ENCODE assay signal across 8 mouse cellular contexts in the genomic region with DNA sequence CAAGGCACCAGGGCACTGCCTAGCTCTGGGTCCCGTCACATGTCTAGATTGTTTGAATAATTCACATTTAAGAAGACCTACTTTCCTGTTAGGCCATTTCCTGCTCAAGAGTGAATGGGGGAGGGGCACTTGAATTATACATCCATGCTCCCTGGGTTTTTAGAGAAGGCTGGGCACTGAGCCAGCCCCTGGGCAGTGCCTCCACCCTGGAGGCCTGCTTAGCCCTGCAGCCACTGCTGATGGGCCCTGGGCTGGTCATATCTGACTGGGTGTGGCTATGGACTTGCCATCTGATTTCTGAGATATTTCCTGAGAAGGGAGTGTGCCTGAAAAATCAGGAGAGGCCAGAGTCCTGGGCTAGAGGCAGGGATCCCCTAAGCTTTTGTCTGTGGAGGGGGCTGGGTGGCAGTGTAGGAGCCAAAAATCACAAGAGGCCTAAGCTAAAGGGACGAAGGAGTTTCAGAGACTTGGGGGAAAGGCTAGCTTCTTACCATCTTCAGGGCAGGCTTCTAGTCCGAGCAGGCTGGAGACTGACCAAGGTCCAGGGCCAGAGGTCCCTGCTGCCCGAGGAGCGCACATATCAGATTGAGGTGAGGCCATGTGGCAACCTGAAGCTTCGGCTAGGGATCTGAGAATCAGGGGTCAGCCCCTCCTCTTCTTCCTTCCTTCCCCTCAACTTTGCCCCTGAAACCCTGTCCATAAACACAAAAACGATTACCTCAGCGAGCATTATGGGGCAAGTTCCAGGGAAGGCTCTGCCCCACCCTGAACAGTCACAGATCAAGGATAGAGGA. TPM values are rescaled to one million over a fixed set of nuclear protein-coding genes. Genes with fewer than 3 reads are reported as not detected.
DNase-seq lines count a peak whose midpoint lies in the region; ATAC-seq and TF ChIP-seq lines count a peak whose summit lies in the region.

No protein-coding gene starts in this region.

- H3K9me3 ChIP-seq in CH12.LX (replicated peaks; ENCODE audit: low read length): no peaks in the 10 kb centered on the region
- H3K9me3 ChIP-seq in embryonic facial prominence, embryonic 12.5 days: no peaks in the 10 kb centered on the region
- no peaks in the 10 kb centered on the region for H3K9me3 ChIP-seq in heart, postnatal 0 days (replicated peaks; ENCODE audit: control insufficient read depth, low read length)
- no peaks in the 10 kb centered on the region for H3K9me3 ChIP-seq in stomach, embryonic 16.5 days (replicated peaks; ENCODE audit: control insufficient read depth, low read length)

- TF ChIP-seq RAD21 in CH12.LX (IDR thresholded peaks at IDR 0.05; ENCODE audit: low read depth, low read length): no peak

- TF ChIP-seq EP300 in CH12.LX (IDR thresholded peaks at IDR 0.05; ENCODE audit: low read length): no peak
- TF ChIP-seq EP300 in heart, postnatal 0 days (IDR thresholded peaks at IDR 0.05; ENCODE audit: low read depth): no peak; the same call in 1 of the 2 replicates

- peaks cover 20% of the 10 kb centered on the region for H3K79me2 ChIP-seq in CH12.LX (replicated peaks; ENCODE audit: control insufficient read depth, extremely low read depth, insufficient read depth, poor library complexity, severe bottlenecking)

- peak; percentile 79 for DNase-seq in 3134 (ENCODE audit: extremely low read depth, insufficient read length, low spot score)
- no peak for DNase-seq in CH12.LX (ENCODE audit: extremely low read depth)
- DNase-seq in heart, postnatal 0 days (ENCODE audit: low spot score): peak; percentile 87
- peak; percentile 86 to 93 for DNase-seq in kidney, postnatal 25 days
- no peak for DNase-seq in left cerebral cortex, adult 18-20 months (ENCODE audit: low spot score in 2 of 2)

- no peak for TF ChIP-seq CTCF in CH12.LX (conservative IDR thresholded peaks at IDR 0.05 in 1 of 2, IDR thresholded peaks at IDR 0.05 in 1 of 2; ENCODE audit: low read depth in 2 of 2, low read length in 2 of 2)
- no peak for TF ChIP-seq CTCF in heart, postnatal 0 days (IDR thresholded peaks at IDR 0.05; ENCODE audit: low read depth)

- H3K4me3 ChIP-seq in CH12.LX (replicated peaks in 1 of 3; ENCODE audit: low read depth in 2 of 3, low read length in 2 of 3, poor library complexity in 1 of 3): no peak overlapping the region
- H3K4me3 ChIP-seq in embryonic facial prominence, embryonic 12.5 days: no peak overlapping the region
- H3K4me3 ChIP-seq in heart, postnatal 0 days (ENCODE audit: low read depth, low read length): no peak overlapping the region
- H3K4me3 ChIP-seq in stomach, embryonic 16.5 days (replicated peaks; ENCODE audit: low read length): no peak overlapping the region

- in situ Hi-C loops in CH12.LX (cut with MboI; ENCODE audit: low pct_ligation_motif_present, low pct_unique_long_range_greater_than_20kb, low sequenced_read_pairs): loop anchor here (10.0 kb wide), 1 partner anchor 206 kb away; the partner anchor contains the start of gene Fndc10

- H3K4me1 ChIP-seq in CH12.LX (ENCODE audit: control insufficient read depth in 1 of 2, insufficient read depth in 2 of 2): peaks cover 42 to 73% of the 10 kb centered on the region in 2 experiments
- H3K4me1 ChIP-seq in embryonic facial prominence, embryonic 12.5 days: peaks cover 30% of the 10 kb centered on the region
- H3K4me1 ChIP-seq in heart, postnatal 0 days (ENCODE audit: control insufficient read depth, insufficient read depth): peaks cover 42% of the 10 kb centered on the region
- H3K4me1 ChIP-seq in stomach, embryonic 16.5 days (ENCODE audit: control insufficient read depth, insufficient read depth, low read length): peaks cover 36% of the 10 kb centered on the region

- peak overlapping the region; percentile 32; the same call in 1 of the 2 replicates for H3K9ac ChIP-seq in CH12.LX (ENCODE audit: insufficient read depth, low read depth)
- peak overlapping the region; percentile 7 for H3K9ac ChIP-seq in embryonic facial prominence, embryonic 12.5 days
- H3K9ac ChIP-seq in heart, postnatal 0 days (replicated peaks; ENCODE audit: low read depth, low read length): no peak overlapping the region; the same call in 1 of the 2 replicates
- H3K9ac ChIP-seq in stomach, embryonic 16.5 days (ENCODE audit: low read length): peak overlapping the region; percentile 46; the same call in 1 of the 2 replicates

- no peak overlapping the region for H3K4me2 ChIP-seq in CH12.LX (ENCODE audit: insufficient read depth, low read depth, poor library complexity, severe bottlenecking)
- 0 out of 2 replicates have a peak overlapping the region, but pooled peaks have one; percentile 18 for H3K4me2 ChIP-seq in embryonic facial prominence, embryonic 12.5 days (replicated peaks)
- no peak overlapping the region for H3K4me2 ChIP-seq in heart, postnatal 0 days (ENCODE audit: low read depth, low read length)
- H3K4me2 ChIP-seq in stomach, embryonic 16.5 days (ENCODE audit: low read depth, low read length): peak overlapping the region; percentile 16; the same call in 1 of the 2 replicates

- no peaks in the 10 kb centered on the region for H3K27me3 ChIP-seq in CH12.LX (replicated peaks)
- no peaks in the 10 kb centered on the region for H3K27me3 ChIP-seq in embryonic facial prominence, embryonic 12.5 days
- no peaks in the 10 kb centered on the region for H3K27me3 ChIP-seq in heart, postnatal 0 days (ENCODE audit: control insufficient read depth, insufficient read depth, low read length)
- H3K27me3 ChIP-seq in stomach, embryonic 16.5 days (ENCODE audit: control insufficient read depth, insufficient read depth, low read length): no peaks in the 10 kb centered on the region

- peak overlapping the region; percentile 2; the same call in 1 of the 2 replicates for H3K27ac ChIP-seq in CH12.LX (ENCODE audit: insufficient read depth, low read depth)
- peak overlapping the region; percentile 76 for H3K27ac ChIP-seq in embryonic facial prominence, embryonic 12.5 days
- peak overlapping the region; percentile 86 for H3K27ac ChIP-seq in heart, postnatal 0 days (ENCODE audit: low read depth)
- H3K27ac ChIP-seq in stomach, embryonic 16.5 days (ENCODE audit: low read length): peak overlapping the region; percentile 91

- dilution Hi-C loops in CH12.LX (cut with MboI; ENCODE audit: extremely low pct_ligation_motif_present, extremely low pct_unique_long_range_greater_than_20kb, low sequenced_read_pairs): no loop called here

- WGBS in embryonic facial prominence, embryonic 12.5 days: 64% methylated on average over 8 of the region's 8 CpGs
- WGBS in heart, postnatal 0 days: 44% methylated on average over 8 of the region's 8 CpGs
- 40% methylated on average over 8 of the region's 8 CpGs for WGBS in stomach, embryonic 16.5 days

- ATAC-seq in embryonic facial prominence, embryonic 12.5 days (ENCODE audit: insufficient number of reproducible peaks, insufficient read depth, low FRiP score, low TSS enrichment): no peak; the same call in 1 of the 2 replicates
- ATAC-seq in heart, postnatal 0 days (ENCODE audit: insufficient read depth, low read depth): peak; percentile 51
- ATAC-seq in megakaryocyte, adult 5-6 weeks (ENCODE audit: poor library complexity, severe bottlenecking): peak; percentile 15
- ATAC-seq in stomach, embryonic 16.5 days (ENCODE audit: insufficient read depth, low FRiP score): peak; percentile 87

- no peaks in the 10 kb centered on the region for H3K36me3 ChIP-seq in CH12.LX (replicated peaks in 1 of 2; ENCODE audit: control insufficient read depth in 1 of 2, insufficient read depth in 1 of 2, low read length in 1 of 2)
- no peaks in the 10 kb centered on the region for H3K36me3 ChIP-seq in embryonic facial prominence, embryonic 12.5 days
- H3K36me3 ChIP-seq in heart, postnatal 0 days (replicated peaks; ENCODE audit: control insufficient read depth, insufficient read depth, low read length): no peaks in the 10 kb centered on the region
- no peaks in the 10 kb centered on the region for H3K36me3 ChIP-seq in stomach, embryonic 16.5 days (ENCODE audit: control insufficient read depth, insufficient read depth, low read length)

- no peak for TF ChIP-seq POLR2A in CH12.LX (IDR thresholded peaks at IDR 0.05; ENCODE audit: low read depth, low read length)

TF ChIP-seq in CH12.LX, 34 proteins besides CTCF, POLR2A, EP300 and RAD21 (continues in another document):
- no peak for TF ChIP-seq IRF4 (IDR thresholded peaks at IDR 0.05; ENCODE audit: low read depth, low read length)
- TF ChIP-seq E2F4 (IDR thresholded peaks at IDR 0.05; ENCODE audit: insufficient replicate concordance, low read depth, low read length): no peak
- peak; percentile 16; the same call in 1 of the 2 replicates for TF ChIP-seq CHD2 (IDR thresholded peaks at IDR 0.05; ENCODE audit: low read length)
- TF ChIP-seq ZNF384 (IDR thresholded peaks at IDR 0.05; ENCODE audit: low read depth, low read length): 0 out of 2 replicates have a peak, but pooled peaks have one; percentile 3
- TF ChIP-seq MAFK (IDR thresholded peaks at IDR 0.05; ENCODE audit: insufficient replicate concordance, low read length): no peak
- TF ChIP-seq MAX (IDR thresholded peaks at IDR 0.05; ENCODE audit: low read length): no peak
- no peak for TF ChIP-seq POLR2AphosphoS2 (IDR thresholded peaks at IDR 0.05; ENCODE audit: low read depth, low read length)

RNA-seq across cellular contexts. Expression of gene Gnb1, which starts 2.7 kb away (rescaled TPM):
- 106 and 134 TPM in 2 replicates for total RNA-seq in CH12.LX (2012; rRNA removed)
- 72.8 and 88.0 TPM in 2 replicates for total RNA-seq in CH12.LX (2014; rRNA removed)
- polyA plus RNA-seq in CH12.LX (2012; ENCODE audit: insufficient read length, low read depth): 407 and 450 TPM in 2 replicates
- polyA plus RNA-seq in embryonic facial prominence, embryonic 12.5 days (2016; fragmentation: Nextera tagmentation; extraction: Ambion mirVana): 570 and 588 TPM in 2 replicates
- 158 and 184 TPM in 2 replicates for total RNA-seq in heart, postnatal 0 days (2014; rRNA removed; ENCODE audit: low replicate concordance)
- polyA plus RNA-seq in heart, postnatal 0 days (2015; fragmentation: Nextera tagmentation; extraction: Ambion mirVana): 249 and 255 TPM in 2 replicates
- total RNA-seq in megakaryocyte, adult 5-6 weeks (2015): 244 and 278 TPM in 2 replicates
- 158 and 180 TPM in 2 replicates for total RNA-seq in megakaryocyte, adult 5-6 weeks (2017)
- polyA plus RNA-seq in stomach, embryonic 16.5 days (2015; fragmentation: Nextera tagmentation; extraction: Ambion mirVana): 312 and 332 TPM in 2 replicates
- 100 to 1,000 TPM; 859 to 881 TPM for total RNA-seq in left cerebral cortex, adult 18-20 months (2021)

RNA-seq across cellular contexts. Expression of gene Tmem52, which starts 19.5 kb away (rescaled TPM):
- total RNA-seq in CH12.LX (2012; rRNA removed) (0.13 and 0.59 TPM in 2 replicates), CH12.LX (2014; rRNA removed) (not detected in 2 replicates)
- 0.34 TPM in 1 of 2 replicates, not detected in the other for polyA plus RNA-seq in CH12.LX (2012; ENCODE audit: insufficient read length, low read depth)
- polyA plus RNA-seq in embryonic facial prominence, embryonic 12.5 days (2016; fragmentation: Nextera tagmentation; extraction: Ambion mirVana): not detected in 2 replicates
- not detected in 2 replicates for total RNA-seq in heart, postnatal 0 days (2014; rRNA removed; ENCODE audit: low replicate concordance)
- 0.12 TPM in 1 of 2 replicates, not detected in the other for polyA plus RNA-seq in heart, postnatal 0 days (2015; fragmentation: Nextera tagmentation; extraction: Ambion mirVana)
- not detected in 2 replicates for total RNA-seq in megakaryocyte, adult 5-6 weeks (2015)
- not detected in 2 replicates for total RNA-seq in megakaryocyte, adult 5-6 weeks (2017)
- 2.6 TPM in 1 of 2 replicates, not detected in the other for polyA plus RNA-seq in stomach, embryonic 16.5 days (2015; fragmentation: Nextera tagmentation; extraction: Ambion mirVana)
- 1 to 10 TPM; 1.1 to 1.8 TPM for total RNA-seq in left cerebral cortex, adult 18-20 months (2021)

Comparison
In these comparisons a context has a peak if more than half of its experiments do, and no peak if none do; other contexts are left out.
1. DNase-seq: peak in 3134 (single experiment), heart, postnatal 0 days (single experiment) and kidney, postnatal 25 days (2 of 2); none in CH12.LX (single experiment) and left cerebral cortex, adult 18-20 months (0 of 2).
2. H3K27ac ChIP-seq: peak in every context shown above with its lines; median percentile 91 in stomach, embryonic 16.5 days; 86 in heart, postnatal 0 days; 76 in embryonic facial prominence, embryonic 12.5 days; 2 in CH12.LX.
3. H3K4me2 ChIP-seq: peak in embryonic facial prominence, embryonic 12.5 days (single experiment) and stomach, embryonic 16.5 days (single experiment); none in CH12.LX (single experiment) and heart, postnatal 0 days (single experiment).